Mouse (Mus musculus) cortical plate, adult 2 months (tissue): ENCODE data around the gene Asic2.

Source experiments
- CTCF ChIP-seq: fragments of 200-500 bp; IDR thresholded peaks from 2 replicates; pipeline ENCODE4 v1.5.1; 2011; ENCODE audit warnings: mild to moderate bottlenecking, control low read depth, low read length; ENCODE audit not compliant: insufficient read depth; ENCODE audit errors: extremely low read depth
- POLR2A ChIP-seq: fragments of 200-500 bp; IDR thresholded peaks from 2 replicates; pipeline ENCODE4 v1.6.1; 2011; ENCODE audit warnings: mild to moderate bottlenecking, low read length, control low read depth; ENCODE audit not compliant: insufficient read depth; ENCODE audit errors: extremely low read depth

DNA sequence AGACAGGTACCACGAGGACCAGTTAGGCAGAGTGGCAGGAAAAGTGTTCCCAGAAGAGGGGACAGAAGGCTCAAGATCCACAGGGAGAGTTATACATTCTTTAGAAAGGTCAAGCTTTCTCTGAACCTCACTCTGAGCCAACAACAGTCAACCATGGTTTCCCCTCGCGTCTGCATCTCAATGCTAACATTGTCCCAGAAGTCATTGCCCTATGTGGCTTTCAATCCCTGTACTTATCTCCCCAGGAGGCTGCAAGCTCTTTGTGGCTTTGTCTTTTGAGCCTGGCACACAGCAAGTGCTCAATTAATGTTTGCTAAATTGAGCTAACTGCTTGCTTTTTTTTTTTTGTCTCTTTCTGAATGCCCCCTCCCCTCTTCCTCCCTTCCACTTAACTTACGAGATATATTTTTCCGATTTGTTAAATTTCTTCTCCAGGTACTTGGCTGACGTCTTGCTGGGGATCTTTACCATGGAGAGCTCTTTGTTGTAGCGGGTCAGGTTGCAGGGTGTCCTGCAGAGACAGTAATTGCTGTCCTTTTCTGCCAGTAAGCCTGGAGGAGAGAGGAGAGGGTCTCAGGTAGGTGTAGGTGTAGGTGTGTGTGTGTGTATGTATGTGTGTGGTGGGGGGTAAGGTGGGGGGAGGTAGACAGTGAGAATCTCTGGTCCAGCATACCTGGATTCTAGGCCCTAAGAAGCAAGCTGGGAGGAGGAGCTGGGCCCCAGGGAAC, 1078.8 kb downstream of the Asic2 start:
- TF ChIP-seq POLR2A (no peak), CTCF (no peak)
